Mouse (Mus musculus): Measurements from ENCODE around the gene Stt3a. TPM values are rescaled to one million over a fixed set of nuclear protein-coding genes. Genes with fewer than 3 reads are reported as not detected.

The Stt3a gene
- total RNA-seq (2021) = 100 to 1,000 TPM; 210 to 266 TPM
- long read RNA-seq, experiment 1, full-length matches to known transcripts = 133 of 152 reads
- long read RNA-seq, experiment 1, partial matches to known transcripts = 13 of 152 reads
- long read RNA-seq, experiment 1, other reads (novel, unspliced or antisense) = 6 of 152 reads
- long read RNA-seq, experiment 2, full-length matches to known transcripts = 169 of 230 reads
- long read RNA-seq, experiment 2, partial matches to known transcripts = 51 of 230 reads
- long read RNA-seq, experiment 2, other reads (novel, unspliced or antisense) = 10 of 230 reads

GRCm38 (mm10) chr9:36767203-36768143 lies at the start of gene Stt3a:
Gene Stt3a, minus strand, starts transcription at chr9:36767679.
- peak; percentile 91 to 93 for DNase-seq (ENCODE audit: low spot score in 2 of 2)

GRCm38 (mm10) chr9:36814486-36814885 lies 47.0 kb upstream of the Stt3a start:
- DNase-seq (ENCODE audit: low spot score in 2 of 2) = no peak

GRCm38 (mm10) chr9:36808126-36808785 lies 40.8 kb upstream of the Stt3a start:
- DNase-seq (ENCODE audit: low spot score in 2 of 2) = no peak

- no peak for DNase-seq (ENCODE audit: low spot score in 2 of 2)
Measured at GRCm38 (mm10) chr9:36805256-36805975, 37.9 kb upstream of the Stt3a start.

- no peak for DNase-seq (ENCODE audit: low spot score in 2 of 2)
Measured at GRCm38 (mm10) chr9:36803926-36804325, 36.4 kb upstream of the Stt3a start.

GRCm38 (mm10) chr9:36803386-36803785 lies 35.9 kb upstream of the Stt3a start:
- no peak for DNase-seq (ENCODE audit: low spot score in 2 of 2)

- DNase-seq (ENCODE audit: low spot score in 2 of 2) = no peak
Measured at GRCm38 (mm10) chr9:36802951-36803350, 35.5 kb upstream of the Stt3a start.

GRCm38 (mm10) chr9:36801961-36802360 lies 34.5 kb upstream of the Stt3a start:
- DNase-seq (ENCODE audit: low spot score in 2 of 2) = no peak

GRCm38 (mm10) chr9:36796781-36797555 lies 29.5 kb upstream of the Stt3a start, which contains the start of gene Ei24:
Gene Ei24, minus strand, starts transcription at chr9:36797393.
- peak; percentile 96 to 97 for DNase-seq (ENCODE audit: low spot score in 2 of 2)

- DNase-seq (ENCODE audit: low spot score in 2 of 2) = no peak
Measured at GRCm38 (mm10) chr9:36796224-36796623, 28.7 kb upstream of the Stt3a start.

- no peak for DNase-seq (ENCODE audit: low spot score in 2 of 2)
Measured at GRCm38 (mm10) chr9:36795556-36795955, 28.1 kb upstream of the Stt3a start.

- no peak for DNase-seq (ENCODE audit: low spot score in 2 of 2)
Measured at GRCm38 (mm10) chr9:36794487-36794886, 27.0 kb upstream of the Stt3a start.

- DNase-seq (ENCODE audit: low spot score in 2 of 2) = no peak
Measured at GRCm38 (mm10) chr9:36792191-36792590, 24.7 kb upstream of the Stt3a start.

- DNase-seq (ENCODE audit: low spot score in 2 of 2) = no peak
Measured at GRCm38 (mm10) chr9:36783921-36784320, 16.4 kb upstream of the Stt3a start.

GRCm38 (mm10) chr9:36769048-36769413 lies 1.6 kb upstream of the Stt3a start:
- no peak for DNase-seq (ENCODE audit: low spot score in 2 of 2)

- peak; percentile 54 to 56 for DNase-seq (ENCODE audit: low spot score in 2 of 2)
Measured at GRCm38 (mm10) chr9:36768156-36769047, 923 bp upstream of the Stt3a start.

GRCm38 (mm10) chr9:36764378-36764777 lies 3.1 kb downstream of the Stt3a start:
- DNase-seq (ENCODE audit: low spot score in 2 of 2) = no peak

GRCm38 (mm10) chr9:36727034-36727755 lies 40.3 kb downstream of the Stt3a start, which contains the start of gene Chek1:
Gene Chek1, minus strand, starts transcription at chr9:36727065.
- DNase-seq (ENCODE audit: low spot score in 2 of 2) = no peak

Measured in adrenal gland, adult 18-20 months (tissue).